Mouse (Mus musculus): ENCODE results near the gene Thra. TPM values are rescaled to one million over a fixed set of nuclear protein-coding genes. Genes with fewer than 3 reads are reported as not detected.
A peak's percentile ranks its signal among the peaks of the same experiment; 100 is the strongest.

The Thra gene
- total and polyA plus RNA-seq, 3 experiments: 20.1 to 68.0 (median 33.1) TPM

DNA sequence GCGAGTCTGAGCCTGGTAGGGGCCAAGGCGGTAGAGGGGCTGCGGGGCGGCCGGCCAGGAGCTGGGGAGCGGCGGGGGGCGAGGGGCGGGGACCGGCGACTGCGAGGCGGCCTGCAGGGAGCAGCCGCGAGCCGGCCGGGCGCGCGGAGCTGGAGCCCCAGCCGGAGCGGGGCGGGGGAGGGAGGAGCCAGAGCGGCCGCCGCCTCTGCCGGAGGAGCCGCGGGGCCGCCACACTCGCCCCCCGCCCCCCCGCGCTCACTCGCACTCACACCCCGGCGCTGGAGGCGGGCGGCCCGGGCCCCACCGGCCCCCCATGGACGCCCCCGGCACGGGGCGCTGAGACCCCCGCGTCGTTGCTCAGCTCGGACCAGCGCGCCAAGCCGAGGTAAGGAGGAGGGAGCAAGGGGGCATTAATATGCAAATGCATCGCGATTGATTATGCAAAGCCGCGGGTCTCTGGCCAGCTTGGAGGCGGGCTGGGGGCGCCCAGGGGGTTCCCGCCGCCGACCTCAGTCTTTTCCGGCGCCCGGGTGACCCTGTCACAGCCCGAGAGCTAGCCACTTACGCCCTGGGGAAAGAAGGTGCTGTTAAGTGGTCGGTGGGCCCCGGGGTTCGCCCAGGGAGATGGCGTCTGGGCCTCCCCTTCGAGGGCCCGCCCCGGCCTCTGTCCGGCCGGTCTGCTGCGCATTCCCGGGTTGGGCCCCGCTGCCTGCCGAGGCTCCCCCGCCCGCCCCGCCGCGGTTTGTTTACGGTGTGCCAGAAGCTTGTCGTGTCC, 1.4 kb downstream of the Thra start:
- peak; percentile 72 for DNase-seq (ENCODE audit: low spot score)
- no peak for ATAC-seq (ENCODE audit: extremely low read depth, insufficient number of reproducible peaks, low FRiP score, poor library complexity, severe bottlenecking)
- Histone ChIP-seq H3K27me3 (ENCODE audit: insufficient read depth, low read length) (no peaks in the 10 kb centered on the region), H3K4me1 (ENCODE audit: insufficient read depth, low read depth, low read length) (peaks cover 85% of the 10 kb centered on the region), H3K36me3 (replicated peaks) (peaks cover 31% of the 10 kb centered on the region), H3K9me3 (replicated peaks) (no peaks in the 10 kb centered on the region), H3K4me3 (ENCODE audit: low read depth, low read length) (peak overlapping the region; percentile 80)
- TF ChIP-seq GATA2 (IDR thresholded peaks at IDR 0.05; ENCODE audit: borderline replicate concordance, low read depth, low read length): no peak
- no peak for TF ChIP-seq TAL1 (conservative IDR thresholded peaks at IDR 0.05; ENCODE audit: low read depth, low read length)
- no peak for TF ChIP-seq POLR2AphosphoS5 (IDR thresholded peaks at IDR 0.05; ENCODE audit: insufficient replicate concordance, low read depth, low read length)
- TF ChIP-seq CTCF (IDR thresholded peaks at IDR 0.05; ENCODE audit: low read depth, low read length): no peak
- TF ChIP-seq GATA1 (IDR thresholded peaks at IDR 0.05; ENCODE audit: borderline replicate concordance, low read length): no peak

- H3K4me3 ChIP-seq (ENCODE audit: low read depth, low read length): peak overlapping the region; percentile 80
- ATAC-seq (ENCODE audit: extremely low read depth, insufficient number of reproducible peaks, low FRiP score, poor library complexity, severe bottlenecking) (no peak), DNase-seq (ENCODE audit: low spot score) (no peak)
- H3K27me3 ChIP-seq (ENCODE audit: insufficient read depth, low read length): no peaks in the 10 kb centered on the region
- H3K9me3 ChIP-seq (replicated peaks): no peaks in the 10 kb centered on the region
- TF ChIP-seq TAL1 (conservative IDR thresholded peaks at IDR 0.05; ENCODE audit: low read depth, low read length): no peak
- no peak for TF ChIP-seq GATA1 (IDR thresholded peaks at IDR 0.05; ENCODE audit: borderline replicate concordance, low read length)
- no peak for TF ChIP-seq GATA2 (IDR thresholded peaks at IDR 0.05; ENCODE audit: borderline replicate concordance, low read depth, low read length)
- no peak for TF ChIP-seq CTCF (IDR thresholded peaks at IDR 0.05; ENCODE audit: low read depth, low read length)
- TF ChIP-seq POLR2AphosphoS5 (IDR thresholded peaks at IDR 0.05; ENCODE audit: insufficient replicate concordance, low read depth, low read length): no peak
- H3K4me1 ChIP-seq (ENCODE audit: insufficient read depth, low read depth, low read length): peaks cover 89% of the 10 kb centered on the region
- peaks cover 35% of the 10 kb centered on the region for H3K36me3 ChIP-seq (replicated peaks)
Observed at GRCm38 (mm10) chr11:98742397-98743291, 2.2 kb downstream of the Thra start.

- peak overlapping the region; percentile 57; the same call in 1 of the 2 replicates for H3K4me3 ChIP-seq (ENCODE audit: low read depth, low read length)
- ATAC-seq (ENCODE audit: extremely low read depth, insufficient number of reproducible peaks, low FRiP score, poor library complexity, severe bottlenecking) (no peak), DNase-seq (ENCODE audit: low spot score) (no peak)
- peaks cover 89% of the 10 kb centered on the region for H3K4me1 ChIP-seq (ENCODE audit: insufficient read depth, low read depth, low read length)
- TF ChIP-seq CTCF (IDR thresholded peaks at IDR 0.05; ENCODE audit: low read depth, low read length) (no peak), POLR2AphosphoS5 (IDR thresholded peaks at IDR 0.05; ENCODE audit: insufficient replicate concordance, low read depth, low read length) (no peak), TAL1 (conservative IDR thresholded peaks at IDR 0.05; ENCODE audit: low read depth, low read length) (no peak), GATA1 (IDR thresholded peaks at IDR 0.05; ENCODE audit: borderline replicate concordance, low read length) (no peak), GATA2 (IDR thresholded peaks at IDR 0.05; ENCODE audit: borderline replicate concordance, low read depth, low read length) (no peak)
- H3K36me3 ChIP-seq (replicated peaks): peaks cover 37% of the 10 kb centered on the region
- H3K27me3 ChIP-seq (ENCODE audit: insufficient read depth, low read length): no peaks in the 10 kb centered on the region
- H3K9me3 ChIP-seq (replicated peaks): no peaks in the 10 kb centered on the region
Observed at GRCm38 (mm10) chr11:98743655-98744345, 3.4 kb downstream of the Thra start.

DNA sequence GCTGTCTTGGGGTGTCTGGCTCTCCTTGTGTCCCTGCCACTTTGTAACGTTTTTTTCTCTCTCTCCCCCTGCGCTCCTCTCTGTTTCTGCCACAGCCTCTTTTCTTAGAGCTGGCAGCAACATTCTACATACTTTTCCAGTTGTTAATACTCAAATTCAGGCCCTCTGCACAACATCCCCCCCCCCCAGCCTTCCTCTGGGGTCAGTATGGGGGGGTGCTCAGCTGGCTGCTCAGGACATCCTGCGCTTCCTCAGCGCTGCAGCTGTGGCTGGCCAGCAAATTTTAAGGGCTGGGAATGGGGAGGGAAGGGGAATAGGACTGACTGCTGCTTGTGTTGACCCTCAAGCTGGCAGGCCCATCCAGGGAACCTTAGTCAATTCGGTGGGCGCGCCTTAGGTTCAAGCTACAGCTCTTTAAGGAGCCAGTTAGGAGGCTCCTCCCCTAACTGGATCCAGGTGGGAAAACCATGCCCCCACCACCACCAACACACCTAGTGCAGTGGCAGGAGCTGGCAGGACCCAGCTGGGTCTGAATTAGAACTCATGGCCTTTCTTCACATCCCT, 4.1 kb downstream of the Thra start:
- Histone ChIP-seq H3K4me3 (ENCODE audit: low read depth, low read length) (no peak overlapping the region), H3K4me1 (ENCODE audit: insufficient read depth, low read depth, low read length) (peaks cover 90% of the 10 kb centered on the region)
- ATAC-seq (ENCODE audit: extremely low read depth, insufficient number of reproducible peaks, low FRiP score, poor library complexity, severe bottlenecking): no peak

GRCm38 (mm10) chr11:98745932-98746853, 5.8 kb downstream of the Thra start:
- Histone ChIP-seq H3K4me1 (ENCODE audit: insufficient read depth, low read depth, low read length) (peaks cover 91% of the 10 kb centered on the region), H3K36me3 (replicated peaks) (peaks cover 47% of the 10 kb centered on the region), H3K4me3 (ENCODE audit: low read depth, low read length) (peak overlapping the region; percentile 66; the same call in 1 of the 2 replicates), H3K9me3 (replicated peaks) (no peaks in the 10 kb centered on the region), H3K27me3 (ENCODE audit: insufficient read depth, low read length) (no peaks in the 10 kb centered on the region)
- TF ChIP-seq CTCF (IDR thresholded peaks at IDR 0.05; ENCODE audit: low read depth, low read length) (no peak), TAL1 (conservative IDR thresholded peaks at IDR 0.05; ENCODE audit: low read depth, low read length) (no peak), POLR2AphosphoS5 (IDR thresholded peaks at IDR 0.05; ENCODE audit: insufficient replicate concordance, low read depth, low read length) (no peak), GATA1 (IDR thresholded peaks at IDR 0.05; ENCODE audit: borderline replicate concordance, low read length) (no peak), GATA2 (IDR thresholded peaks at IDR 0.05; ENCODE audit: borderline replicate concordance, low read depth, low read length) (no peak)
- no peak for ATAC-seq (ENCODE audit: extremely low read depth, insufficient number of reproducible peaks, low FRiP score, poor library complexity, severe bottlenecking)
- no peak for DNase-seq (ENCODE audit: low spot score)

More for the DNA sequence above, 4.1 kb downstream of the Thra start:
- H3K9me3 ChIP-seq (replicated peaks): no peaks in the 10 kb centered on the region
- TF ChIP-seq CTCF (IDR thresholded peaks at IDR 0.05; ENCODE audit: low read depth, low read length): no peak
- TF ChIP-seq GATA2 (IDR thresholded peaks at IDR 0.05; ENCODE audit: borderline replicate concordance, low read depth, low read length): no peak
- TF ChIP-seq POLR2AphosphoS5 (IDR thresholded peaks at IDR 0.05; ENCODE audit: insufficient replicate concordance, low read depth, low read length): no peak
- no peak for TF ChIP-seq TAL1 (conservative IDR thresholded peaks at IDR 0.05; ENCODE audit: low read depth, low read length)
- H3K36me3 ChIP-seq (replicated peaks): peaks cover 40% of the 10 kb centered on the region
- DNase-seq (ENCODE audit: low spot score): no peak
- no peaks in the 10 kb centered on the region for H3K27me3 ChIP-seq (ENCODE audit: insufficient read depth, low read length)

Measured in G1E (cell line).